Mouse (Mus musculus) ES-E14 (cell line): ENCODE results near the gene 4933411K16Rik.

ENCODE experiments used
- CHD2 ChIP-seq: IDR thresholded peaks from 2 replicates; pipeline ENCODE4 v1.6.1; 2014; ENCODE audit warnings: mild to moderate bottlenecking, low read depth, low read length, inconsistent platforms
- HCFC1 ChIP-seq: IDR thresholded peaks from 2 replicates; pipeline ENCODE4 v1.6.1; 2012; ENCODE audit warnings: low read length, inconsistent platforms, borderline replicate concordance; ENCODE audit not compliant: insufficient read depth
- MAFK ChIP-seq: IDR thresholded peaks from 2 replicates; pipeline ENCODE4 v1.6.1; 2014; ENCODE audit warnings: mild to moderate bottlenecking, low read depth, low read length, inconsistent platforms; ENCODE audit not compliant: insufficient read depth
- ZC3H11A ChIP-seq: IDR thresholded peaks from 2 replicates; pipeline ENCODE4 v1.6.1; 2012; ENCODE audit warnings: low read depth, mild to moderate bottlenecking, inconsistent platforms, low read length, borderline replicate concordance

DNA sequence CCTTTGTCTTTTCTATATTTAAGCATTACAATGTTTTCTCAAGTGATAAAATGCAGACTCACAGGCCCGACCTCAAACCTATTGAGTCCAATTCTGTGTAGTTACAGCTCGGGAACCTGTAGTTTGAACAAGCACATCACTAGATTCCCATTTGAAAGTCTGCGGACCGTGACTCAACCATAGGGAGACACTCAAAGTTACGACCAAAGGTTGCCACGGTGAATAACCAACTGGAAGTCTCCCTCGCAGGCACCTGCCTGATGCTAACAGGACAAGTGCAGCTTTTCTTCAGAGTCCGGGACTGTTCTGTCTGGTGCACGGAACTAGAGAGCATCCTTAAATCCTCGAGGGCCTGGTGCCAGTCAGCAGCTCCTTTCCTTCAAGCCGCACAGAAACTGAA, 28.4 kb downstream of the 4933411K16Rik start:
- TF ChIP-seq HCFC1: no peak
- TF ChIP-seq CHD2: no peak
- no peak for TF ChIP-seq MAFK
- no peak for TF ChIP-seq ZC3H11A
